ENCODE assay signal across 12 mouse cellular contexts in the genomic region with DNA sequence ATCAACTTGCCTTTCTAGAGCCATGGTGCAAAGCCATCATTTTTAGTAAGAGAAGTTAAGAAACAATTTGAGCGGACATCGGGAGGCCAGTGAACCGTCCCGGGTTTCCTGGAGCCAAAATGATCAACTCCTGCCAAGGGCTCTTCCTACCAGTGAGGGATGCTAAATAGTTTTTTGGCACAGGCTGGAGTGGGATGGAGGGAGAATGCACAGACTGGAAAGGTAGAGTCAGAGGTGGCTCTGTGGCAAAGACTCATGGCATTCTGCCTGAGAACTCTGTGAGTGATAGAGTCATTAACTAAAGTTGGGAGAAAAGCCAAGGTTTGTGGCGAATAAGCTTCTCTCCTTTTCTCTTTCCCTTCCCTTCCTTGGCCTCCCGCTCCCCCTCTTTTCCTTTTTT. TPM values are rescaled to one million over a fixed set of nuclear protein-coding genes. Genes with fewer than 3 reads are reported as not detected.
DNase-seq lines count a peak whose midpoint lies in the region.
"Had no signal": no experiment of that assay in that cellular context is flagged by ENCODE, and none has a peak within 500 bp of the region (broad histone marks: within the 10 kb centered on the region; RNA-seq: fewer than 3 reads in every experiment).

No protein-coding gene starts in this region.

- peak; percentile 44 for DNase-seq in gastrocnemius, postnatal 25 days
- no peak for DNase-seq in gastrocnemius, postnatal 36 days
- DNase-seq in left cerebral cortex, postnatal 4 days: peak; percentile 18
- DNase-seq in left cerebral cortex, adult 18-20 months (ENCODE audit: low spot score in 2 of 2): no peak
- peak; percentile 88 for DNase-seq in Muller cell, postnatal 12 days (ENCODE audit: inconsistent ontology term)
- DNase-seq in kidney, adult 9 months: peak; percentile 75
- no peak for DNase-seq in embryo, embryonic 11 days
- DNase-seq: cerebellum, adult 11 months; heart, postnatal 10 days; lung, adult 2 months; right cerebral cortex, postnatal 4 days; thymus, adult 2 months had no signal

- intact Hi-C loops in gastrocnemius, postnatal 36 days (cut with DNase I): no loop called here
- intact Hi-C loops in left cerebral cortex, postnatal 4 days (cut with DNase I): no loop called here

RNA-seq across cellular contexts. Expression of a gene that starts 33.6 kb away (rescaled TPM):
- 10 to 100 TPM; 37.9 to 46.2 TPM for total RNA-seq in gastrocnemius, postnatal 25 days (2021)
- total RNA-seq in gastrocnemius, postnatal 36 days (2021): 10 to 100 TPM; 42.5 to 46.6 TPM
- 10 to 100 TPM; 14.2 to 16.6 TPM for total RNA-seq in left cerebral cortex, postnatal 4 days (2021)
- 10 to 100 TPM; 18.0 to 18.8 TPM for total RNA-seq in left cerebral cortex, adult 18-20 months (2021)

Comparison
In these comparisons a context has a peak if more than half of its experiments do, and no peak if none do; other contexts are left out.
1. DNase-seq: peak in gastrocnemius, postnatal 25 days (single experiment), left cerebral cortex, postnatal 4 days (single experiment), Muller cell, postnatal 12 days (single experiment) and kidney, adult 9 months (single experiment); none in gastrocnemius, postnatal 36 days (0 of 2), left cerebral cortex, adult 18-20 months (0 of 2) and embryo, embryonic 11 days (single experiment).